Mouse (Mus musculus): ENCODE data around the gene Agmat.

GRCm38 (mm10) chr4:141771823-141772222, 25.4 kb downstream of the Agmat start:
- TF ChIP-seq CTCF (IDR thresholded peaks at IDR 0.05) (no peak), EP300 (IDR thresholded peaks at IDR 0.05) (no peak)
